Mouse (Mus musculus) kidney, adult 2 months (tissue): ENCODE results near the gene Cebpe. TPM values are rescaled to one million over a fixed set of nuclear protein-coding genes. Genes with fewer than 3 reads are reported as not detected.

Source experiments
- DNase-seq: peaks from one replicate; pipeline ENCODE4 v3.0.0; 2021
- H3K27ac ChIP-seq: fragments of 200-500 bp; 2 replicates; pipeline ENCODE4 v1.5.1; 2012; ENCODE audit warnings: low read depth, low read length, control low read depth, inconsistent platforms; ENCODE audit not compliant: insufficient read depth
- H3K27me3 ChIP-seq: fragments of 200-500 bp; replicated peaks from 2 replicates; pipeline ENCODE4 v1.6.1; 2012; ENCODE audit warnings: mild to moderate bottlenecking, moderate library complexity, low read length, inconsistent platforms; ENCODE audit not compliant: control insufficient read depth, insufficient read depth
- H3K36me3 ChIP-seq: fragments of 200-500 bp; 2 replicates; pipeline ENCODE4 v1.6.1; 2012; ENCODE audit warnings: mild to moderate bottlenecking, moderate library complexity, low read length, inconsistent platforms; ENCODE audit not compliant: control insufficient read depth, insufficient read depth
- H3K4me1 ChIP-seq: fragments of 200-500 bp; 2 replicates; pipeline ENCODE4 v1.6.1; 2011; ENCODE audit warnings: low read length; ENCODE audit not compliant: control insufficient read depth, insufficient read depth
- H3K4me3 ChIP-seq: fragments of 200-500 bp; 2 replicates; pipeline ENCODE4 v1.5.1; 2011; ENCODE audit warnings: mild to moderate bottlenecking, low read depth, low read length, control low read depth; ENCODE audit not compliant: insufficient read depth
- CTCF ChIP-seq: fragments of 200-500 bp; conservative IDR thresholded peaks from 2 replicates; pipeline ENCODE4 v1.5.1; 2011; ENCODE audit warnings: low read depth, mild to moderate bottlenecking, control low read depth, low read length, moderate library complexity, mixed read lengths; ENCODE audit not compliant: insufficient read depth, insufficient read length
- POLR2A ChIP-seq: fragments of 200-500 bp; IDR thresholded peaks from one replicate; pipeline ENCODE4 v1.6.1; 2011; ENCODE audit warnings: low read depth, low read length, control low read depth
- WGBS: fragments of 180-500 bp; shearing (Covaris S2); methylation state at CpG from one replicate; pipeline ENCODE4 v1.1.7; 2018; 5-methylcytosine and 5-hydroxymethylcytosine counted together
- polyA plus RNA-seq: library from polyadenylated mRNA; depleted of rRNA; stranded (reverse); fragments of >200 nt; gene quantifications from 2 replicates; pipeline ENCODE4 v1.2.3, GENCODE M21; 2012

The Cebpe gene
- polyA plus RNA-seq, 1 experiment, result 0.30 TPM

- no peak for DNase-seq
- Histone ChIP-seq H3K36me3 (peaks cover 2% of the 10 kb centered on the region; the same call in 1 of the 2 replicates), H3K4me3 (no peak overlapping the region), H3K4me1 (no peaks in the 10 kb centered on the region), H3K27ac (no peak overlapping the region), H3K27me3 (no peaks in the 10 kb centered on the region)
- 79% methylated on average over 10 of the region's 10 CpGs for WGBS
- no peak for TF ChIP-seq POLR2A
- TF ChIP-seq CTCF, result no peak
Measured at GRCm38 (mm10) chr14:54721711-54722110, 9.7 kb upstream of the Cebpe start.

- no peak for TF ChIP-seq POLR2A
- TF ChIP-seq CTCF, result no peak
- peak; percentile 35 for DNase-seq
- H3K27me3 ChIP-seq, result no peaks in the 10 kb centered on the region
- H3K4me3 ChIP-seq, result no peak overlapping the region
- peaks cover 2% of the 10 kb centered on the region; the same call in 1 of the 2 replicates for H3K36me3 ChIP-seq
- WGBS, result 85% methylated on average over 7 of the region's 7 CpGs
- no peak overlapping the region for H3K27ac ChIP-seq
- H3K4me1 ChIP-seq, result no peaks in the 10 kb centered on the region
Measured at GRCm38 (mm10) chr14:54720654-54721350, 8.8 kb upstream of the Cebpe start.

- Histone ChIP-seq H3K36me3 (peaks cover 2% of the 10 kb centered on the region; the same call in 1 of the 2 replicates), H3K27me3 (no peaks in the 10 kb centered on the region), H3K27ac (no peak overlapping the region), H3K4me3 (no peak overlapping the region), H3K4me1 (no peaks in the 10 kb centered on the region)
- TF ChIP-seq CTCF (no peak), POLR2A (no peak)
- no peak for DNase-seq
- WGBS, result 93% methylated on average over 11 of the region's 11 CpGs
Measured at GRCm38 (mm10) chr14:54720041-54720440, 8.1 kb upstream of the Cebpe start.

- no peak for DNase-seq
- Histone ChIP-seq H3K27me3 (no peaks in the 10 kb centered on the region), H3K36me3 (no peaks in the 10 kb centered on the region), H3K4me3 (no peak overlapping the region), H3K4me1 (no peaks in the 10 kb centered on the region; the same call in 1 of the 2 replicates), H3K27ac (no peak overlapping the region)
- 73% methylated on average over 1 of the region's 1 CpGs for WGBS
- TF ChIP-seq CTCF, result no peak
- no peak for TF ChIP-seq POLR2A
Measured at GRCm38 (mm10) chr14:54715402-54715801, 3.4 kb upstream of the Cebpe start.

GRCm38 (mm10) chr14:54714617-54715081, 2.7 kb upstream of the Cebpe start:
- H3K4me1 ChIP-seq, result no peaks in the 10 kb centered on the region; the same call in 1 of the 2 replicates
- peak overlapping the region; percentile 24 for H3K4me3 ChIP-seq
- under 1% methylated on average over 15 of the region's 15 CpGs for WGBS
- H3K27me3 ChIP-seq, result no peaks in the 10 kb centered on the region
- TF ChIP-seq POLR2A, result no peak
- no peak overlapping the region for H3K27ac ChIP-seq
- no peaks in the 10 kb centered on the region for H3K36me3 ChIP-seq
- peak; percentile 39 for DNase-seq

GRCm38 (mm10) chr14:54714121-54714520, 2.1 kb upstream of the Cebpe start:
- DNase-seq, result peak; percentile 88
- Histone ChIP-seq H3K4me1 (no peaks in the 10 kb centered on the region; the same call in 1 of the 2 replicates), H3K36me3 (no peaks in the 10 kb centered on the region), H3K27ac (no peak overlapping the region), H3K4me3 (peak overlapping the region; percentile 45), H3K27me3 (no peaks in the 10 kb centered on the region)
- TF ChIP-seq CTCF, result peak; percentile 51
- TF ChIP-seq POLR2A, result no peak
- under 1% methylated on average over 13 of the region's 13 CpGs for WGBS

GRCm38 (mm10) chr14:54712861-54713260, 887 bp upstream of the Cebpe start:
- H3K27ac ChIP-seq, result peak overlapping the region; percentile 34
- DNase-seq, result peak; percentile 58
- WGBS, result 53% methylated on average over 8 of the region's 8 CpGs
- TF ChIP-seq POLR2A (no peak), CTCF (no peak)
- H3K36me3 ChIP-seq, result no peaks in the 10 kb centered on the region
- H3K4me3 ChIP-seq, result no peak overlapping the region
- H3K4me1 ChIP-seq, result no peaks in the 10 kb centered on the region; the same call in 1 of the 2 replicates
- H3K27me3 ChIP-seq, result no peaks in the 10 kb centered on the region
